Mouse (Mus musculus): ENCODE results near the gene Cbfa2t2.

DNA sequence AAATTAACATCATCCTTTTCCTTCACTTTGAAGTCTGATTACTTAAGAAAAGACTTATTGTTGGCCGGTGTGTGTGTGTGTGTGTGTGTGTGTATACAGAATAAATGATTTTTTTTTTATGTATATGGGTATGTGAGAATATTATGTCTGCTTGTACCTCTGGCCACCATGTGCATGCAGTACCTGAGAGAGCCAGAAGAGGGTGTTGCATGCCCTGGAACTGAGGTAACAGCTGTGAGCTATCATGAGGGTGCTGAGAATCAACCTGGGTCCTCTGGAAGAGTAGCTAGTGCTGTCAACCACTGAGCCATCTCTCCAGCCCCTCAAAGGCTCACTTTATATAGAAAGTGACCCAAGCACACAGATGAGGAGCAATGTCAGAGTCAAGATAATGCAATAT is 145.1 kb downstream of the Cbfa2t2 start:
- no peak for TF ChIP-seq MYOD1 (IDR thresholded peaks at IDR 0.05; ENCODE audit: control insufficient read depth in 1 of 3, insufficient read length in 2 of 3, low read depth in 2 of 3)
- TF ChIP-seq POLR2AphosphoS2 (IDR thresholded peaks at IDR 0.05; ENCODE audit: insufficient read length, low read depth) = no peak
- TF ChIP-seq USF1 (IDR thresholded peaks at IDR 0.05; ENCODE audit: low read depth) = no peak

Data from myocyte (in vitro differentiated cells).